Mouse (Mus musculus) heart, adult 18-20 months (tissue): ENCODE data around the gene Ftl1-ps1. TPM values are rescaled to one million over a fixed set of nuclear protein-coding genes. Genes with fewer than 3 reads are reported as not detected.

Experiments used
- DNase-seq, 2 experiments: peaks; one replicate each; pipeline ENCODE4 v3.0.0; 2021 to 2022; ENCODE audit warnings: mixed read lengths in 1 of 2
- long read RNA-seq, 2 experiments: library from polyadenylated mRNA; stranded (forward); transcript quantifications; one replicate each; pipeline ENCODE4 v2.0.0; 2021
- microRNA-seq, 2 experiments: library from miRNA; unstranded; fragments of <30 nt; microRNA quantifications; one replicate each; pipeline ENCODE4 v1.2.0; 2022
- total RNA-seq, 2 experiments: library from RNA; stranded (reverse); gene quantifications; 2 replicates each; pipeline ENCODE4 v1.2.3; 2021

The Ftl1-ps1 gene
- total RNA-seq: 100 to 1,000 TPM; 331 to 388 TPM
- long read RNA-seq, experiment 1, transcript Ftl1-ps1-202 (1 exons, 938 nt): major isoform, 397 of 397 reads
- long read RNA-seq, experiment 1, partial matches to known transcripts: 0 of 397 reads
- long read RNA-seq, experiment 1, other reads (novel, unspliced or antisense): 0 of 397 reads
- long read RNA-seq, experiment 2, transcript Ftl1-ps1-202 (1 exons, 938 nt): major isoform, 304 of 304 reads
- long read RNA-seq, experiment 2, partial matches to known transcripts: 0 of 304 reads
- long read RNA-seq, experiment 2, other reads (novel, unspliced or antisense): 0 of 304 reads

DNA sequence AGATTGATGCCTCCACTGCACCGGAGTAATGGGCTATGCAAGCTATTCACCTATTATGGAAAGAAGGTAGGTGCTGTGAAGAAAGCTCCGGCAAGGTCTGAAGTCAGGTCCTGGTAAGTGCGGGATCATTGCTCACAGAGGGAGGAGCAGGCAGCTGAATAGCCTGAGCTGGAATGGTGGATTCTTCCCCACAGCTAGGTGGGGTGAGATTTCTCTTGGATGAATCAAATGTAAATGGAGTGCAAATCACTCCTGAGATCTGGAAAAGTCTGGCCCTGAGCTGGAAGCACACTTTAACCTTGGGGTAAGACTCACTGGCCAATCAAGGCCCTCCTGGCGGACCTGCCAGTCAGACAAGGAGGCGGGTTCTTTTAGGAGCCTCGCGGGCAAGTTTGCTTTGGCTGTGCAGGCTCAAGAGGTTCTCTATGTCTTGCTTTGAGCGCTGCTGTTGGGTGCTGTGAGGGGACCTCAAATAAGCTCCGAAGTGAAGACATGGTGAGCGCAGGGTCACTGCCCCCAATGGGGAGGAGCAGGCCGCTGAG lies at the start of gene Ftl1-ps1:
Ftl1-ps1 (plus strand) TSS at position 397 of the 542 bp plus-strand sequence.
- no peak for DNase-seq

DNA sequence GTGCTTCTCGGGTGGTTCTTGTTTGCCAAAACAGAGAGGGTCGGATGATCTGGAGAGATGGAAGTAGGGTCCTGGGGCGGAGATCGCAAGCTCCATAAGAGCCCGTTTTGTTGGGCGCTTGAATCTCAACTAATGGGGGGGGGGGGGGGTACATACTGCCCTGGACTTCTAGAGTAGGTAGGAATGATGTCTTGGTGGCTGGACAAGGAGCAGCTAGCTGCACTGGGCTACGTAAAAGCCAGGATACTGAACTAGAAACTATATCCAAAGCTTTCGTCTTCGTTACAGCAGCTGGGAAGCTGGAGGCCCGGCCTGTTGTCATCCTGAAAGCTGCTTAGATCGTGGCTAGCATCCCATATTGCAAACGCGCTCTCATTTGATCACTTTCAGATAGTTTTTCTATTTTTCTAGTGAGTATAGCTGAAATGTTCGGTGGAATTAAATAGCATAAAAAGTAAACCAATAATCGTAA lies 49.0 kb upstream of the Ftl1-ps1 start:
- no peak for DNase-seq

DNA sequence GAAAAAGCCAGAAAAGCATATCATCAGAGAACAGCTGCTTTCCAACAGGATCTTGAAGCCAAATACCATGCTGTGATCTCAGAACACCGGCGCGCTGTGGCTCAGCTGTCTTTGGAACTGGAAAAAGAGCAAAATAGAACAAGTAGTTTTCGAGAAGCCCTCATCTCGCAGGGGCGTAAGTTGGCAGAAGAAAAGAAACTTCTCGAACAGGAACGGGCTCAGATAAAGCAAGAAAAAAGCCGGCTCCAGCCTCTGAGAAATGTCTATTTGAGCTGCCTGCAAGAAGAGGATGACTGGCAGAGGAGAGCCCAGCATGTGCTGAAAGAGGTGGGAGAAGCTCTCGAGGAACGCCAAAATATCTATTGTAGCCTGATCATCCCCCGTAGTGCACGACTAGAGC lies 43.0 kb upstream of the Ftl1-ps1 start:
- no peak for DNase-seq

DNA sequence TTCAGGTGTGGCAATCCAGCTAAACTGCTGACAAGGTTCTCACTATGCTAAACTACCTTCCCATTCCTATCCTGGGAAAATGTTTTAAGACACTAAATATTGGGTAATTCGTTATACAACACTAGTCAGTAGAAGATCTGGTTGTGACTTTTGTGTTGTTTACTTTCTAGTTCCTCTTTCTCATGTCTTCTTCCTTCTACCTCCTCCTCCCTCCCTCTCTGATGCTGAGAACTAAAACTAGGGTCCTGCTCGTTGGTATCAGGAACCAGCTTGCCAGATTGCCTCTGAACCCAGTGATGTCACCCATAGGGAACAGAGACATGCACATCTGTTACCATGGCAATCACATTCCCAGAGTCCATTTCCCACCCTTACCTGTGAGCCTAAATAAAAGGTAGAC lies 37.3 kb upstream of the Ftl1-ps1 start:
- no peak for DNase-seq

DNA sequence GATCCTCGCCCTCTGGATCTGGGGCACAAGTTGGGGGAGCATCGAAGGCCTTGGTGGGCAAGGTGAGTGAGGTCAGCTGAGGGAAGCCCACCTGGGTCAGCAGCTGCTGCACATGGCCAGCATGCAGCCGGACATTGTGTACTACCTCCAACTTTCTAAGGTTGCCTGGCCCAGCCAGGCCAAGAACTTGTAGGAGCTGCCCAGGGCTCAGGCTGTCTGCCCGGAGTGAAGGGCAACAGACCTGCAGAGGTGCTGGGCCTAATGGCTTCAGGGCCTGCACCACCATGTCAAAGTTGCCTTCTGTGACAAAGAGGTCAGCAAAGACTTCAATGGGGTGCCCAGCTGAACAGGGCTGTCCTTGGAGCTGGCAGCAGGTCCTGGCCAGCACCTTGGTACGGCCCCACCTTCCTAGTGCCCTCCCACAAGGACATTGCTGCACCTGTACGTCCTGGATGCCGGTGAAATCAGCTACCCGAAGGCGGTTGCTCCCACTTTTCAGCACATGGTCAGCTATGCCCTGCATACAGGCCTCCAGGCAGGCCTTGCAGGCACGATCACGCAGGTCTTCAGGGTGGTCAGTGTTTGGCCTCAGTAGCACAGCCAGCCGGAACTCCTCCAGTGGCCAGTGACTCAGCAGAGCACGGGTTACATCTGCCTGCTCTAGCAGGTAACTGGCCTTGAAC lies 36.2 kb upstream of the Ftl1-ps1 start:
- peak in 1 of 2 experiments; percentile 39 for DNase-seq

DNA sequence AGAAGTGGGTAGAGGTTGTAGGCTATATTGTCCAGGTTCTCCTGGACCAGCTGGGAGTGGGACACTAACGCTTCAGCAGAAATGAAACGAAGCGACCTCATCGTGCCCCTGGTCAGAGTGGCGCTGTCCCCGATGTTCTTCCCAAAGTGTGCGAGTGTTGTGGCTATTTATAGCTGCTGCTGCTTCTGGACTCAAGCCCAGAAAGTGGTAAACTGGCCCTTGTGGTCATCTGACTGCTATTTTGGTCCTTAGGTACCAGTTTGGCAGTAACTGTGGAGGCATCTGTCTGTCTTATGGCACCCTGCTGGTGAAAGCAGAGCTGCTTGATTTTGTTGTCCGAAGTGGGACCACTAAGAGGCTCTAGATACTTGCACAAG lies 35.6 kb upstream of the Ftl1-ps1 start, which contains the start of gene Lrrc14b:
Lrrc14b (minus strand) TSS at position 147 of the 377 bp plus-strand sequence.
- DNase-seq: peak; percentile 80 to 85

DNA sequence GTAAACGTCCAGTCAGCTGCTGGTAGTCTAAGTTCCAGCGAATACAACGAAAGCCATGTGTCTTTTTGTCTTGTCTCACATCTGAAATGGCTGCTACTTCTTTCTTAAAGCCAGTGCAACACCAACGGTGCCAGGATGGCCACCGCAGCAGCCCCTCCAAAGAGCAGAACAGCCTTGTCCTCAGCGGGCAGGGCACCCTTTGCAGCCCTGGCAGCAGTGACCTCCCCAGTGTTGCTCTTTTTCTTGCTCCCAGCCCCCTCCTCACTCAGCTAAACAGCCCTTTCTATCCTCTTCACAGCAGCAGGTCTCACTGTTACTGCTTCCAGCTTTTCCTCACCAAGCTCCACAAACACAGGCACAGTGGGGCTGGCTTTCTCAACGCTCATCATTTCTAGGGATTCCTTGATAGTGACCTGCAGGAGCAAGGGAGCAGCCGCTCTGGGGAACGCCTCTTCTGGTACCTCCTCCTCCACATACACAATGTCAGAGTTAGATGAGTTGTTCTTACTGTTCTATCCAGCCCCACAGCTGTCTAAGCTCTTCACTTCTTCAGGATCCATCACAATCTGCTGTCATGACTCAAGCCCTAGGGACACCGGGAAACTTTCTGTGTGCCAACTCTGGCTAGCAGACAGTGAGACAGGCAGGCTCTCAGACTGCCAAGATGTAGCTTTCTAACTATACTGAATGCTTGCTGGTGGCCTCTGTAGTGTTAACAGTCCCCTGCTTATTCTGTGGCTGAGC lies 17.8 kb upstream of the Ftl1-ps1 start:
- DNase-seq: peak in 1 of 2 experiments; percentile 10

DNA sequence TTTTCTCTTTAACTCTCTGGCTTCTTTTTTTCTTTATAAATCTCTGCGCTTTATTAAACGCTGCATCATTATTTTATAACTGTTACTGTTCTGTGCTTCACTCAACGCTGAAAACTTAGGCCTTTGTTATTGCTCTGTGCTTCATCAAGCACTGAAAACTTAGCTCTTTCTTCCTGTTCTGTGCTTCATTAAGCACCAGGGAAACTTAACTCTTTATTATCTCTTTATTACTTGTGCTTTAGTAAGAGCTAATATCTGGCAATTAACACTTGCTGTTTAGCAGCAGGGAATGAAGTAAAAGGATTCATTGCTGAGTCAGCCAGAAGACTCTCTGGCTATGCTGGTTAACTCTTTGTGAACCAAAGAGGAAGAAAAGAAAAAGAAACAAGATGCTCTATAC lies 17.2 kb upstream of the Ftl1-ps1 start:
- DNase-seq: no peak

DNA sequence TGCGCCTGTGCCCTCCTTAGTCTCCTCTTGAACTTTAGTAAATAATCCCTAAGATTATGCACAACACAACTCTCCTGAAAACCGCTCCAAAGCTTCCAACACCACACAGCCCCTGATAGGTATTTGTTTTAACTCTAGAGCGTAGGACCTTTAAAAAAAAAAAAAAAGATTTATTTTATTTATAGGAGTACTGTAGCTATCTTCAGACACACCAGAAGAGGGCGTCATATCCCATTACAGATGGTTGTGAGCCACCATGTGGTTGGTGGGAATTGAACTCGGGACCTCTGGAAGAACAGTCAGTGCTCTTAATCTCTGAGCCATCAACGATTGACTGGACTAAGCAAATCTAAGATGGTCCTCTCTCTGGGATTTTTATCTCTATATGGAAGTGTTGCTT lies 9.8 kb upstream of the Ftl1-ps1 start:
- DNase-seq: no peak

DNA sequence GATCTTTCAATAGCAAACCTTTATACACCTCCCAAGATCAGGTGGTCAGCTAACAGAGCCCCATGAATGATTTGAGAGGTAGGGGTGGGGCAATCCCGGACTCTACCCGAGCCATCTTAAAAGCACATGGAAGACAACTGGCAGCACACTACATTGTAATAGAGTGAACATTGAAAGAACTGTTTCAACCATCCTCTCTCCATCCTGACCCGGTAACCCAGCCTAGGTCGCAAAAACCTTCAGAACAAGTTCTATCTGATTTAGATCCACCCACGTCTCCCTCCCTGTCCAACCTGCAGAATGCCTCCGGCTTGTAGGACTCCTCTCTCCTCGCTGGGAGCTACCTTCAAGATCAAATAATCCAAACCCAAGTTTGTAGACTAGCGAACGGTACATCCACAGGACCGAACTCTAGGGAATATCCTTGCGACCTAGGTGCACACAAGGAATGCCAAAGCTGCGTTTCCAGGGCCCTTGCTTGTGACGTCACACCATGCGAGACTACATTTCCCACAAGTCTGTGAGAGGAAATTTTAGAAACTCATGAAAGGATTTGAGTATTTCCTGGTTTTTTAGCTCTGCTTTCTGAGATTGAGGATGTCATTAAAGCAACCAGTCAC lies 9.0 kb upstream of the Ftl1-ps1 start, which contains the start of gene Zfp72:
Zfp72 (minus strand) TSS at position 466 of the 620 bp plus-strand sequence.
- peak; percentile 84 to 85 for DNase-seq

DNA sequence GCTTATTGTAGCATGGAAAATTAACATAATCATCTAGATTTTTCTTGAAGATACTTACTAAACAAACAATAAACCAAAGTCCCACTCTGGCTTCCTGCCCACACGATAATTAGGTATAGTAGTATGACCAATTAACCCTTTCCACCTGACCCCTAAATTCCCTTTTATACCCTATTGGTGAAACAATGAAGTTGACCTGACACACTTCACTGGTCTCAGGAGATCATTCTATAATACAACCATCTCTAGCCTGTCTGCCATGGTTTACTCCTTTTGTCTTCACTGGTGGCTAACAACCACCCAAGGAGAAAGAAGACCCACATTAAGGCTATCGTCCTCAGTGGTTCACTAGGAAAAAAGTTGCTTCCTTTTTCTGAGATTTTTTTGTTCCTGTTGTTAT lies 8.3 kb upstream of the Ftl1-ps1 start:
- no peak for DNase-seq

DNA sequence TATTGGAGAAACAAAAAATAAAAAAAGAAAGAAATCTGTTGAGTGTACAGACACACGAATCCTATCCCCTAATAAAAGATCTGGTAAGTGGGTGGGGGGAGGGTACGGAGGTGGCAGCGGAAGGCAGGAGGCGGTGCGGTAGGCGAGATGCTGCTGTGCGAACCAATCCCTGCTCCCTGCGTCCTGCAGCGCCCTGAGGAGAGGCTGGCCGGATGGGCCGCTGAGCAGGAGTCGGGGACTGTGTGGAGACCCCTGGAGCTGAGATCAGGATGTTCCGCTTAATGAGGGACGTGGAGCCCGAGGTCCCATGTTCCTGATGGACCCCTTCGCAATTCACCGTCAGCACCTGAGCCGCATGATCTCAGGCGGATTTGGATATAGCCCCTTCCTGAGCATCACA lies 40.4 kb downstream of the Ftl1-ps1 start:
- no peak for DNase-seq

Small RNA genes within 50 kb of the gene (microRNA-seq; reads per million reads assigned to microRNA genes)
- 0 reads per million in 2 experiments for gene Mir692-3

Other genes with a start within 250 kb of the Ftl1-ps1 start
- gene Exoc3, start 191.0 kb upstream of the Ftl1-ps1 start, total RNA-seq: 10 to 100 TPM; 45.6 to 48.6 TPM
- 1 to 10 TPM; 1.2 to 1.6 TPM for gene Ahrr, start 107.4 kb upstream of the Ftl1-ps1 start, total RNA-seq
- 10 to 100 TPM; 45.5 to 49.3 TPM for gene Pdcd6, start 82.1 kb upstream of the Ftl1-ps1 start, total RNA-seq
- gene Sdha, start 49.4 kb upstream of the Ftl1-ps1 start, total RNA-seq: 1,000 to 10,000 TPM; 1,503 to 1,550 TPM
- 10 to 100 TPM; 47.2 to 55.2 TPM for gene Ccdc127, start 49.4 kb upstream of the Ftl1-ps1 start, total RNA-seq
- 10 to 100 TPM; 77.1 to 81.7 TPM for gene Lrrc14b, start 35.7 kb upstream of the Ftl1-ps1 start, total RNA-seq
- gene Zfp72, start 8.9 kb upstream of the Ftl1-ps1 start, total RNA-seq: 1 to 10 TPM; 2.9 to 3.5 TPM
- 1 to 10 TPM; 4.8 to 7.6 TPM for gene Zfp825, start 94.3 kb downstream of the Ftl1-ps1 start, total RNA-seq
- 10 to 100 TPM; 44.6 to 52.3 TPM for gene Erap1, start 239.9 kb downstream of the Ftl1-ps1 start, total RNA-seq